Mouse (Mus musculus): ENCODE data around the gene Nxpe4. TPM values are rescaled to one million over a fixed set of nuclear protein-coding genes. Genes with fewer than 3 reads are reported as not detected.
A peak's percentile ranks its signal among the peaks of the same experiment; 100 is the strongest.
"Not testable (repeated sequence)": the region's sequence is repeated elsewhere in the genome, so short reads cannot be mapped to it uniquely, and the experiment has no call there.

Nxpe4 gene
- total RNA-seq, 2 experiments from 2014 or later: 10.3 to 12.2 TPM

DNA sequence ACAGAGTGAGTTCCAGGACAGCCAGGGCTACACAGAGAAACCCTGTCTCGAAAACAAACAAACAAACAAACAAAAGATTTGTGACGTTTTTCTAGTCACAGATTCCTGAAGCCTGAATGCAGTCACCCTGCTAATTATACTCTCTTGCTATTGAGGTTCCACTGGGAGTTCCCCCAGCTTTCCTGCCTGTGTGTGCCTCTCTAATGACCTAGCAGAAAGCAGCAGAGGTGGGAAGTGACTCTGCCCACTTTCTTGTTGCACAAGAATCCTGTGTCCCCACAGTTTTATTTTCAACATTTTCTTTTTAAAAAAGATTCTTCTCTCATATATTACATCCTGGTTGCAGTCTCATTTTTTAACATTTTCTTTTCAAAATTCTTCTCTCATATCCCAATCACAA lies 132.9 kb downstream of the Nxpe4 start:
- intact Hi-C loops (cut with DNase I): no loop called here
- no peak for DNase-seq (ENCODE audit: low spot score in 2 of 2)

DNA sequence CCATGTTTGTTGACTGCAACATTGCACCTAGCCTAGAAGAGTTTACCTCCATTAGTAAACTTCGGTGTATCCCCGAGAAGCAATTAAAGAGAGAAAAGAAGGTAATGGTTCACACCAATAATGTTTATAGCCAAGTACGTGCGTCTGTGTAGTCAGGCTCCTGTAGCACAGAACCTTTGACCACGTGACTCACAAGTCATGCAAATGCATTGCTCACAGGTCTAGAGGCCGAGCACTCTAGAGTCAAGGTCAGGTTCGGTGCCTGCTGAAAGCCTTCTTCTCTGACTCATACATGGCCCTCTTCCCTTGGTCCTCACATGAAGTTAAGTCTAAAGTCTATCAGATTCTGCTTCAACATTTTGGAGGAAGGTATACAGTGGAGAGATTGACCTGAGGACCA lies 137.2 kb downstream of the Nxpe4 start:
- DNase-seq (ENCODE audit: low spot score in 2 of 2): no peak
- intact Hi-C loops (cut with DNase I): no loop called here

DNA sequence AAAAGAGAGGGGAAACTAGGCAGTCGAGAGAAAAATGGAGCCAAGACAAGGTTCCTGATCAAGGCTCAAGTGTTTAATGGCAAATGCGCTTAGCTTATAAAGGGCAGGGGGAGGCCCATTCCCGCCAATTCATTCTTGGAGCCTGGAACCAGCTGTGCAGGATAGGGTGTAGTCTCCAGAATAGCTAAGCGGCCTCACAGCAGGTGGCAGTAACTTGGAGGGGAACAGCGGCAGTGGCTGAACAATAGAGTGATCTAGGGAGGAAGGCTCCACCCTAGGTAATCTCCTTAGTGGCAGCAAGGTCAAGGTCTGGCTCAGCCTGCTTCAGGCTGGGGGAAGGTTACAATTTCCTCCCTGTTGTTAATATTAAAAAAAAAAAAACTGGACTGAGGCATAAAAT lies 141.7 kb downstream of the Nxpe4 start:
- intact Hi-C loops (cut with DNase I); DNase-seq (ENCODE audit: low spot score in 2 of 2): not testable (repeated sequence)

DNA sequence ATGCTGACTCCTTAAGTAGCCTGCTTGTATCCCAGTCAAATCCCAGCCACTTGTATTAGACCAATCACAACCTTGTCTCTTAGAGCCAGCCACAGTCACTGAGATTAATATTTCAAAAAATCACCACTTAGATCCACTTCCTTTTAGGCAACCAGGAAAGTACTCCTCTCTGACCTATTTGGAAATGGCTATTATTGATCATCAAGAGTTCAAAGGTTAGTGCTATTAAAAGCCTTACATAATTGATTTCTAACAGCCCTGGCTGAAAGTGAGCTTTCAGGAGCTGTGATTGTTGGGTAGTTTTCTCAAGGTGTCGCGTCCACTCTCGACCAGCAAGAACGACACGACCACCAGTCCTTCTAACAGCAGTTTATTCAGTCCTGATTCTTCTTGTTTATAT lies 149.4 kb downstream of the Nxpe4 start:
- intact Hi-C loops (cut with DNase I): no loop called here
- DNase-seq (ENCODE audit: low spot score in 2 of 2): no peak

DNA sequence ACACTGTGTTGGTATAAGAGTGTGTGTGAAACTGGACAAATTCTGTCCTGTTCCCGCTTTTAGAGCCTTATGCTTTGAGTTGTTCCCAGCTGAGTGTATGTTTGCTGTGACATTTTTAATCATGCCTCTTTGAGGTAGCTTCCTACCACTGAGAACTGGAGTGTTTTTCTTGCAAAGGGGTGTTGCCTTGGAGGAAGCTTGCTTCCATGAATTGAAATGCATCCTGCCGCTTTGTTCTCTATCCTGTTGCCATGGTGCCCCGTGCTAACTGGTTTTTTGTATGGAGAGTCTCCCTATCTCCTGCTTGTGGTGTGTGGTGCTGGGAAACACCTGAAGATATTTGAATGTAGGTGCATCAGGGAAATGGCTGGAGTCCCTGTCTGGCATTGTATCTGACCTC lies 152.4 kb downstream of the Nxpe4 start:
- peak; percentile 25 to 42 for DNase-seq (ENCODE audit: low spot score in 2 of 2)
- intact Hi-C loops (cut with DNase I): no loop called here

DNA sequence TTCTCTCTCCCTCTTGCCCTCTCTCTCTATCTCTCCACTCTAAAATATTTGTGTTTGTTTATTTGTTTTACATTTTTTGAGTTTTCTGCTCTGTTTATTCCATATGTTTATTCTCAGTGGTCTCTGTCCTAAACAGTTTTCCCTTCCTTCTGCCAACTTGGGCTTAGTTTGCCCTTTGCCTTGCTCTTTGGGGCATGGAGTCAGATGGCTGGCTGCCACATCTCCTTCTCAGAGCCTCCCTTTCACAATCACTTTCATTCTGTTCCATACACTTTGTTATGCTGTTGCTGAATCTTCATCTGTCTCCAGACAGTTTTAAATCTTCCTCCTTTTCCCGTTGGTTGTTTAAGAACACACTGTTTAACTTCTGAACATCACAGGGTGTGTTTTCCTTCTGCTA lies 154.0 kb downstream of the Nxpe4 start:
- no peak for DNase-seq (ENCODE audit: low spot score in 2 of 2)
- intact Hi-C loops (cut with DNase I): no loop called here

DNA sequence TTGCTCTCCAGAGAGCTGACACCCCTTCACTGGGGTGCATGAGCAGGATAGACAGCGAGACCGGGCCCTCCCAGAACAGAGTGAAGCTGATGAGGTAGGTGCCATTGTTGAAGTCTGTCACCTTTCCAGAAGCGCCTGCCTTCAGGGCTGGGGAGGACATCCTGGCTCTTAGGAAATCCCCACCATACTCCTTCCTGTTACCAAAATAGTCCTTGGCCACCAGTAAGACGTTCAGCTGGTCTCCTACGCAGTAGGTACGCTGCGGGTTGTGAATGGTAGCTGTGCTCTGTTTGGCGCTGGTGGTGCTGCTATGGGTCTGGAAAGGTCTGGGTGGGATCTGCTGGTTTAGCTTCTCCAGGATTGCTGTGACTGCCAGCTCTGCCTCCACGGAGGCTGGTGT lies 164.5 kb downstream of the Nxpe4 start:
- no peak for DNase-seq (ENCODE audit: low spot score in 2 of 2)
- intact Hi-C loops (cut with DNase I): no loop called here

DNA sequence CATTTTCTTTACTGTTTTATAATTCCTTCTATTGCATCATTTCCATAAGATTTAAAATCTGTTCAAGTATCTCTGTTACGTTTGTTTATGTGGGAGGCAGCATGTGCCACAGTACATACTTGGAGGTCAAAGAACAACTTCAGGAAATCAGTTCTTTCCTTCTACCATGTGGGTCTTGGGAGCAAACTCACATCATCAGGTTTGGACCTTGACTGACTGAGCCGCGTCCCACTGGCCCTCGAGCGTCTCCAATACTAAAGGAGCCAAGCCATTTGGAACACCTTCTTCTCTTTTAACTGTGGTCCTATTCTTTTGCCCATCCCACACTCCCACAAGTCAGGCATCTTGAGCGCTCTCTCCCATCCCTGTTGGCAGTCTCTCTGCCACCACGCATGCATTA lies 167.8 kb downstream of the Nxpe4 start:
- intact Hi-C loops (cut with DNase I): no loop called here
- no peak for DNase-seq (ENCODE audit: low spot score in 2 of 2)

DNA sequence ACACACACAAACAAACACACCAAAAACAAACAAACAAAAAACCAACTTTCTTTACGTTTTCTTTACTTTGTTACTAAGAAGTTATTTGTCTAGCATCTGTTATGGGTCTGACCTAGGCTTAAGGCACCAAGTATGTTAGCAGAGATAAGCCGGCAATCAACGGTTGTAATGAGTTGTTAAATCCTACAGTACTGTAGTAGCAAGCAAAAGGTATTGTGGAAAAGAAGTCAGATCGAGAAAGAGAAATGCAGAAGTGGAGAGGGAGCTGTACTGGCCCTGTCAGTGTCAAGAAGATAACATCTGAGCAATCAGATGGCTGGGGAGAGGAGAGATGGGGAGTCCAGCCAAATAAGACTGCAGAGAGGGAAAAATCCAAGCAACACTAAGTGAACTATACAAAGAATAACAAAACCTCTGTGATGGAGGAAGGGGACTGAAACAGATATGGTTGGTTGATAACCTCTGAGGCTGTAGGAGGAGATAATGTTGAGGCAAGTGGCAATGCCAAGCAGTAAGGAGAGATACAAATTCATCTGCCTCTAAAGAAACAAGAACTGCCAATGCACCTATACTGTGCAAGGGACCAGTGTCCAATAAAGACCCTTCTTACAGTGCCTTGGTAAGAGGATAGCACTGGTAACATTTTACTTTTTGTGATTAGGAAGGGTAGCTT lies 177.1 kb downstream of the Nxpe4 start:
- intact Hi-C loops (cut with DNase I): no loop called here
- DNase-seq (ENCODE audit: low spot score in 2 of 2): no peak

DNA sequence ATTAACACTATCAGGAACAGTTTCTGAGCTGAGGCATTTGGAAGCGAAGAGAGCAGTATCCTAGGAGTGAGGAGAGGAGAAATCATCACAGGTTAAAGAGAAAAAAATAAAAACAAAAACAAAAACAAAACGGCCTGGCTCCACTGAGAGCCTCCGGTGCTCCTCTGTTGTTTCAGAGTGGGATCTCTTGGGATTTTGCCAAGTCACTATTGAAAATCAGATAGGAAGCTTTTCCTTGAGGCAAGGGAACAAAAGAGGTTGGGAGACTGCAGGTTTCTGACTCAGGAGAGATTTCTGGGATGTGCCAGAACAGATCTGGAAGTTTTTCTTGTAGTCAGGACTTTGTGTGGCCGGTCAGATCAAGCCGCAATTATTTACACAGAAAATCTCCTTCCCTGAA lies 177.7 kb downstream of the Nxpe4 start:
- no peak for DNase-seq (ENCODE audit: low spot score in 2 of 2)
- intact Hi-C loops (cut with DNase I): no loop called here

DNA sequence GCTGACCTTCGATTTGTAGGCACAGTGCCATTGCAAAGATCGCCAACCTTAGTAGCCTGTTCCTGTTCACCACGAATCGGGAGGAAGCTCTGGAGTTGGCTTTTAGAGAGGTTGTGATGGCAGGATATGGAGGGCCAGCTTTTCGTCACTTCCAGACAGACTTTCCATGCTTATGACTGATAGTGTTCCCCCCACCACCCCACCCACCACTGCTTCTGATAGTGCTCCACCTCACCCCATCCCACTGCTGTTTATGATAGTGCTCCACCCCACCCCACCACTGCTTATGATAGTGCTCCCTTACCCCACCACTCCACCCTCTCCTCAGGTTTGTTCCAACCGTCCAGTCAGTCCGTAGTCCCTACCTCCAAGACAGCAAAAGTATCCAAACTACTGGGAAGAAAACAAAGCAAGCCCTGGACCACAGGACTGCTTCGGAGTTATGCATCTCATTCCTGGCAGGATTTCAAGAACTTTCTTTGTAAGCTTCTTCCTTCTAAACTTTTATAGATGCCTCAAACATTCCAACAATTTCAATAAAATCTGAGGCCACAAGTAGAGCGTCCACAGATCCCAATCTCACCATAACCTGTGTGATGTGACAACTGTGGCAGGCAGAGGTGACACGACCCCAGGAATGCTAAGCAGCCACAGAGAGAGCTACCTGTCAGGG lies 179.0 kb downstream of the Nxpe4 start:
- intact Hi-C loops (cut with DNase I): no loop called here
- no peak for DNase-seq (ENCODE audit: low spot score in 2 of 2)

DNA sequence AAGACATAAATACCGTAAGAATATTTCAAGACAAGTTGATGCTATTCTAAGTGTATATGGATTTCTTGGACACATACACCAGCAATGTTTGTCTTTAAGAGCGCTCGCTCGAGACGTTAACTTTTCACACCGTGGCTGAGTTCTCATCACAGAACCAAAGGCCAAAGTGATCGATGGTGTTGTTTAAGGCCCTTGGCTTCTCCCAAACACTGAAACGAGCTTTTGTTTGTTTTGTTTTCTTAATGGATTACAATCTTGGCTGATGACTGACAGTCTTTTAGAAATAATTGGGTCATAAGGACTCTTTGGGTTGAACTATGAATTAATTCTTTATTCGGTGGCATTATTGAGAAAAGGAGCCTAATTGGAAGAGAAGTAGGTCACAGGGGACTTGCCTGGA lies 183.6 kb downstream of the Nxpe4 start:
- no peak for DNase-seq (ENCODE audit: low spot score in 2 of 2)
- intact Hi-C loops (cut with DNase I): no loop called here

DNA sequence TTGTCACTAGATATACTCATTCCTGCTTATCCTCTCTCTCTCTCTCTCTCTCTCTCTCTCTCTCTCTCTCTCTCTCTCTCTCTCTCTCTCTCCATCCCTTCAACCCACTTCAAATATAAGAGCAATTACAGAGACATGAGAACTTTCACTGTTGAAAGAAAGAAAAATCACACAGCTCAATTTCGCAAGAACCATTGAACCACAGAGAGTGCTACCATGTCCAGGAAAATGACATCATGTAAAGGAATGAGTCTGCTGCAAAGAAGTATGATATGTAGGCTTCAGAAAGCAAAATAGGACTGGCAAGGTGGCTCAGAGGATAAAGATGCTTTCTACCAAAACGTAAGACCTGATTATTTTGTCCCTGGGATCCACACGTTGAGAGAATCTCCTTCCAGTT lies 184.0 kb downstream of the Nxpe4 start:
- no peak for DNase-seq (ENCODE audit: low spot score in 2 of 2)
- intact Hi-C loops (cut with DNase I): no loop called here

DNA sequence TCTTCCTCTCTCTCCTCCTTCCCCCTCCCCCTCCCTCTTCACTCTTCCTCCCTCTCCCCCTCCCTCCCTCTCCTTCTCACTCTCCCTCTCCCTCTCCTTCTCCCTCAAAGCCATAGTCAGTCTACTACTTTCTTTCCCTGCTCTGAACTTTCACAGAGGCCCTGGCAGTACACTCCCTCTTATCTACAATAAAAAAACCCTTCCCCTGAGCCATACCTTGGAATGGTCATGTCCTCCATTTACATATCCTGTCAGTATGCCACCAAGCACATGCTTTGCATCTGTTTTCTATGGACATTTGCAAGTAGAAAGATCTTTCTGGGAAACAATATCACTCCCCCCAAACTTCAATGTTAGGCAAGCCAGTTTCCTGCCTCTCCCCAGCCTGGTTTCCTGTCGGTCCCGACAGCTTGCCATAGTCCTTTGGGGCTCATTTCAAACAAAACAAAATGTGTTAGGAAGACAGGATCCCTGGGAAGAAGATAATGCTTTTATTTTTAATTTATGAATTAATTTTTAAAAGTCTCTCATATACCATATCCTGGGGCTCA lies 191.4 kb downstream of the Nxpe4 start, which contains the start of gene Nxpe2:
Gene Nxpe2 (minus strand): TSS at position 307 of the 551 bp plus-strand sequence.
- intact Hi-C loops (cut with DNase I): no loop called here

DNA sequence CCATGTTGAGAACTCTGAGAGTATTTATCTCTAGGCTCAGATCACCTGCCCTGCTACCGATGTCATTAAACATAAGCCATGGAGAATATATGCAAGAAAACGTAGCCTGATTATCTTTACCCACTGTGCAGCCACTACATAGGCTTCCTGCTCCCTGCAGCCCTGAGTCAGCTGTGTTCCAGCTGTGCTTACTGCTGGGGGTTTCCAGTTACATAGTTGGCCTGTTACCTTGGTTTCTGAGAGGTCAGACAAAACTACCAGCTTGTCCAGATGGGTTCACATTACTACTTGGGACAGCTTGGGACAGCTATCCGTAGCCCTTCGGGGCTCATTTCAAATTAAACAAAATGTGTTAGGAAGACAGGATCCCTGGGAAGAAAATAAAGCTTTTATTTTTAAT lies 192.3 kb downstream of the Nxpe4 start:
- intact Hi-C loops (cut with DNase I): loop anchor here (2.0 kb wide), 1 partner anchor 87 kb away; no protein-coding TSS in a partner anchor

More for the DNA sequence above, 191.4 kb downstream of the Nxpe4 start, which contains the start of gene Nxpe2:
- no peak for DNase-seq (ENCODE audit: low spot score in 2 of 2)

DNA sequence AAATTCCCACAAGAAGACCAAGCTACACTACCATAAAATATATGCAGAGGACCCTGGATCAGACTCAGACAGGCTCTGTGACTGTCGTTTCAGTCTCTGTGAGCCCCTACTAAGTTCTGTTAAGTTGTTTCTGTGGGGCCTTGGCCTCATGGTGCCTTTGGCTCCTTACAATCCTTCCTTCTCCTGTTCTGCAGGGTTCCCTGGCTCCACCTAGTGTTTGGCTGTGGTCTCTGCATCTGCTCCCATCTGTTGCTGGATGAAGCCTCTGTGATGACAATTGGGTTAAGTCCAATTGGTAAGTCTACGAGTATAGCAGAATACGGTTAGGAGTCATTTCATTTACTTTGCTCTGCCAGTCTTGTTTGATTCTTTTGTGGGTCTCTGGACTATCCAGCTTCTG lies 193.0 kb downstream of the Nxpe4 start:
- intact Hi-C loops (cut with DNase I): loop anchor here (2.0 kb wide), 1 partner anchor 88 kb away; no protein-coding TSS in a partner anchor
- DNase-seq (ENCODE audit: low spot score in 2 of 2): peak; percentile 69 to 79

More for the DNA sequence above, 192.3 kb downstream of the Nxpe4 start:
- no peak for DNase-seq (ENCODE audit: low spot score in 2 of 2)

DNA sequence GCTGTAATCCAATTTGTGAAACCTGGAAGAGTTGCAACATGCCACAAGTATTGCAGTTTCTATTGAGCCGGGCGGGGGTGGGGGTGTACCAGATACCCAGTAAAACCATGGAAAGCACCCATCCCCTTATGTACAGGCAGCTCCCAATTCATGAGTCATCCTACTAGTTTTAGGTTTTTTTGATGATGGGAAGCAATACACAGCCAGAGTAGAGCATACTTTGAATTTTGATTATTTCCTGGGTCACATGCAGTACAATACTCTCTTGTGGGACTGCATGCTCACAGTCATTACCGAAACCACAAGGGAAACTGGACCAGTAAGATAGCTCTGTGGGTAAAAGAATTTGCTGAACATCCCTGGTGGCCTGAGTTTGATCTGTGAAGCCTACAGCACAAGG lies 195.3 kb downstream of the Nxpe4 start:
- no peak for DNase-seq (ENCODE audit: low spot score in 2 of 2)
- intact Hi-C loops (cut with DNase I): no loop called here

DNA sequence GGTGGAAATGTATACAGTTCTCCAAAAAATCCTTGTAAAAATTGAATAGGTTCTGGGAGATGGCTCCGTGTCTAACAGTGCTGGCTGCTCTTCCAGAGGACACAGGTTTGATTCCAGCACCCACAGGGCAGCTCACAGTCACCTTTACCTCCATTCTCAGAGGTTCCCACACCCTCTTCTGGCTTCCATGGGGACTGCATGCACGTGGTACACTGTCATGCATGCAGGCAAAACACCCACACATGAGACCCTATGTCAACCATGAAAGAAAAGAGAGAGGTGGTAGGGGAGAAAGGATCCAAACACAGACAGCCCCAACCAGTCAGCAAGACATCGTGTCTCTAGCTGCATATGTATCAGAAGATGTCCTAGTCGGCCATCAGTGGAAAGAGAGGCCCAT lies 199.0 kb downstream of the Nxpe4 start:
- no peak for DNase-seq (ENCODE audit: low spot score in 2 of 2)
- intact Hi-C loops (cut with DNase I): no loop called here

DNA sequence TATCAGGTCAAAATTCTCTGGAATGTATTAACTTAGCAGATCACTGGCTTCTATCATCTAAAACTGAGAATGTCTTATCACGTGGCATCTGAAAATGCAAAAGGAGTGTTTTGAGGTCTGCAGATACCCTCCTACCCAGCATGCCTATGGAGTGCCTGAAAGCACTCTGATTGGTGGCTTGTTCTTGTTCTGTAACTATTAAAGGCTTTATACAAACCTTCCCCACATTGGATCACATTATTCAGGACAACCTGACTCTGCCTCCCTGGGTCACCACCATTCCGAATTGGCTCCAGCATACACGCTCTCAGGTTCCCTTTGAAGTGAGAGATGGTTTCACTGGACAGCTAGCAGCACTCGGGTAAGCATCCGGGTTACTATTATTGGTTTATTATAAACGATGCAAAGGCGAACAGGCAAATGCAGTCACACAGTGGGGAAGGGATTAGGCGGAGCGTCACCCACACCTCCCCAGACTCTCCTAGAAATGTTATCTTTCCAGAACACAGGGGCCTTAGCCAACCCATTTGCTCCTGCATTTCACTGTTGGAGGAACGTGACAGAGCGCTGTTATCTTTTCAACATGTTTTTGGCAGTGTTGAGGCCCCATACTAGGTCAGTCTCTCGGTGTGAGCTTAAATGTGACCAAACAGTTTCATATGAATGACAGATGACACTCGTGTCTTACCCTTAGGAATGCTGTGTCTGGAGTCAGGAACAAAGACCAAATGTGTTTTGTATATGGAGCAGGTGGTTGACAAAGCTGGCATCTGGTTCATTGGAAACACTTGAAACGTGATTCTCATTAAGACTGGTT lies 200.2 kb downstream of the Nxpe4 start:
- no peak for DNase-seq (ENCODE audit: low spot score in 2 of 2)

DNA sequence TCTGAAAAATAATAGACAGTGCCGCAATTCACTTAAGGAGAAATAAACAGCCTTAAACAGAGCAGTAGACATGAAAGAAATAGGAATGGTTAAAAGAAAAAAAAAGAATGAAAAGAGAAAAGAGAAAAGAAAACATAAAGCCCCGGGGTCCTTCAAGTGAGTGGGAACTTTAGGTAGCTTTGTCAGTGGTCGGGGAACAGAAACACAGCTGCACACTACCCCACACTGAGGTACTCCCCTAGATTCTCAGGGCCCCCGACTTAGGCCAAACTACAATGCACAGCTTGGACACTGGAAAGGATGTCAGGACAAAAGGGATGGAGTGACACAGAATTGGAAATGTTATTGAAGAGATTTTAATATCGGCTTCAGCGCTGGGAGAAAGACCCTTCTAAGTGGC lies 200.9 kb downstream of the Nxpe4 start:
- DNase-seq (ENCODE audit: low spot score in 2 of 2): no peak
- intact Hi-C loops (cut with DNase I): no loop called here

More for the DNA sequence above, 200.2 kb downstream of the Nxpe4 start:
- intact Hi-C loops (cut with DNase I): no loop called here
